Mouse (Mus musculus): ENCODE measurements around the gene Gpr37l1. TPM values are rescaled to one million over a fixed set of nuclear protein-coding genes. Genes with fewer than 3 reads are reported as not detected.

Gene Gpr37l1
- not detected in 2 replicates for polyA plus RNA-seq (2012; rRNA removed)

DNA sequence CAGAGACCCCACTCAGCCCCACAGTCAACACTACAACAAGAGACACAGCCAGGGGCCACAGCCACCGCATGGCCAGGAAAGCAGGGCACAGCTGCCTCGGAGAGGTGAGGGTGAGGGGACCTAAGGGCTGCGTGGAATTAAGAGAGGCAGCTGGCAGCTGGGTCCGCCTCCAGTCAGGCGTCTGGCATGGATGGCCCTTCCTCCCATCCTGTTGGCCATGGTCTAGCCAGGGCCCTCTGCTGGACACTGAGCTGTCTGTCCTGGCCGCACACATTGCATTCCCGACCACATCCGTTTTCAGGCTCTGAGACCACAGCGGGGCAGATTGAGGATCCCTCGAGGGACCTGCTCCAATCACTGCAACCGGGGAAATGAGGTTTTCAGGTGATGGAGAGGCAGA lies at the start of gene Gpr37l1:
Gene Gpr37l1 (minus strand): TSS at position 247 of the 400 bp plus-strand sequence.

DNA sequence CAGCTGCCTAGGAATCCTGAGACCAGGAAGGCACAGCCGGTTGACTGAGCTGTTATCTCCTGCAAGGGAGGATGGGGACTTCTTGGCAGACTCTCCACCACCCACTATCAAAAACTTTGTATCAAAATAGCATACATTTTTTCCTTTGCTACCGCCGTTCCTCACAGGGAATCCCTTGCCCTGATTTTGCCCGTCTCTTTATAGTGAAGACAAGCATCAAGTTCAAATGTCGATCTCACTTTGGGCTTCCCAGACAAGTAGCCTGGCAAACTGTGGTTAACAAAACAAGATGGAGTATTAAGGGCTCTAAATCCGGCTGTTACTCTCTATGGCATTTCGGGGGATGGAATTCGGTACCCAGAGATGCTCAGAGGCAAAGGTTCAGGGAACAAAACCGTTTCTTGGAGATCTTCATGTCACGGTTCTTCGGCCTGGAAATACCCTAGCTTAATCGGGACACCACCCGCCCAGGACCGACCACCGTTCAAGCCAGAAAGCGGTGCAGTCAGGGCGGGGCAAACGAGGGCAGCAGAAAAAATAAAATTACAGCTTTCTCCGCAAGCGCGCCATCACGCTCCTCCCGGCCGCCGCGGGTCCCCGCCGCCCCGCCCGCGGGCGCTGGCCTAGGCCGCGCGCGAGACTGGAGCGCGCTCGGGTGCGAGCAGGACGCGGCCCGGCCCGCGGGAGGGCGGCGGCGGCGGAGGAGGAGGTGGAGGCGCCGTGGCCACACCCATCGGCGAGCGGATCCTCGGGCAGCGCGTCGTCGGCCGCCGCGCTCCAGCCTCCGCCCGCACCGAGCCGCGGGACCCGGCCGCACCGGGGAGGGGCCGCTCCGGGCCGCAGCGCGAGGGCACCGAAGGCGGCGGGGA lies 21.2 kb downstream of the Gpr37l1 start, which contains the start of gene Arl8a:
Gene Arl8a (plus strand): TSS at position 748 of the 869 bp plus-strand sequence.

DNA sequence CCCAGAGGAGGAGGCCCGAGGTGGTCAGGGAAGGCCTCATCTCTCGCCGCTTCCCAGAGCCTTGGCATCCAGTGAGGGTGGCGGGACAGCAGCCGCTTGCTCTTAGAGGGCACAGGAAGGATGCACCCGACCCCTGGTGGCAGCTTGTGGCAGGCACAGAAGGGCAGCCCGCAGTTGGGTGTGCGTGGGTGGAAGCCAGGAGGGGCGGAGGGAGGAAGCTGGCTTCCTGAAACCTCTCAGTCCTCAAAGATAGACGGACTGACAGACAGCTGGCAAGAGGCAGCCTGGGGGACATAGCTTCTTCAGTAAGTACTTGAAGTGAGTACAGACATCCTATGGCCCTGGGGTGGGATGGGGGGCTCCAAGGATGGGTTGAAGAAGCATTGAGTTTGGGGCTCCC lies 35.0 kb downstream of the Gpr37l1 start, which contains the start of gene Ptpn7:
Gene Ptpn7 (plus strand): TSS at position 228 of the 400 bp plus-strand sequence.

Other genes with a start within 250 kb of the Gpr37l1 start
- 1.6 and 2.0 TPM in 2 replicates for gene Ppp1r12b, start 211.7 kb downstream of the Gpr37l1 start, polyA plus RNA-seq (2012; rRNA removed)
- gene Ube2t, start 205.1 kb downstream of the Gpr37l1 start, polyA plus RNA-seq (2012; rRNA removed) = 22.3 and 23.9 TPM in 2 replicates
- 0.03 TPM in 2 replicates for gene Lgr6, start 62.4 kb downstream of the Gpr37l1 start, polyA plus RNA-seq (2012; rRNA removed)
- 10.6 and 13.6 TPM in 2 replicates for gene Ptpn7, start 35.0 kb downstream of the Gpr37l1 start, polyA plus RNA-seq (2012; rRNA removed)
- 8.8 and 10.0 TPM in 2 replicates for gene Arl8a, start 20.9 kb downstream of the Gpr37l1 start, polyA plus RNA-seq (2012; rRNA removed)
- gene Elf3, start 90.9 kb upstream of the Gpr37l1 start, polyA plus RNA-seq (2012; rRNA removed) = 0.59 and 0.68 TPM in 2 replicates
- gene Rnpep, start 116.4 kb upstream of the Gpr37l1 start, polyA plus RNA-seq (2012; rRNA removed) = 8.3 and 9.1 TPM in 2 replicates
- 26.1 and 30.5 TPM in 2 replicates for gene Timm17a, start 146.1 kb upstream of the Gpr37l1 start, polyA plus RNA-seq (2012; rRNA removed)
- gene Lmod1, start 157.1 kb upstream of the Gpr37l1 start, polyA plus RNA-seq (2012; rRNA removed) = 0.09 and 0.12 TPM in 2 replicates
- 0.63 and 0.68 TPM in 2 replicates for gene Shisa4, start 207.6 kb upstream of the Gpr37l1 start, polyA plus RNA-seq (2012; rRNA removed)